ENCODE assay signal across 8 mouse cellular contexts in genomic region chr7:51862097-51862492, GRCm38 (mm10). TPM values are rescaled to one million over a fixed set of nuclear protein-coding genes. Genes with fewer than 3 reads are reported as not detected.
DNase-seq lines count a peak whose midpoint lies in the region; ATAC-seq lines count a peak whose summit lies in the region.

Gene Fancf, minus strand, starts transcription at chr7:51862267.

- peak within 1 kb of the TSS; percentile 99 for H3K27ac ChIP-seq in hindbrain, embryonic 16.5 days (ENCODE audit: low read depth, low read length)
- no peak within 1 kb of the TSS for H3K27ac ChIP-seq in macrophage

- peaks cover 12% of the 10 kb centered on the region for H3K4me1 ChIP-seq in hindbrain, embryonic 16.5 days (ENCODE audit: control insufficient read depth, insufficient read depth, low read depth, low read length)

- peak; percentile 84 for DNase-seq in WW6 (ENCODE audit: low read depth, low spot score)
- DNase-seq in cerebellum, postnatal 4 days (ENCODE audit: low spot score in 2 of 2): peak; percentile 97 to 99
- DNase-seq in gastrocnemius, adult 18-20 months (ENCODE audit: low spot score): peak; percentile 98
- peak; percentile 99 for DNase-seq in left cerebral cortex, adult 18-20 months (ENCODE audit: low spot score in 2 of 2)
- peak; percentile 98 for DNase-seq in right cerebral cortex, adult 18-20 months
- peak; percentile 94 for DNase-seq in urinary bladder, postnatal 10 days (ENCODE audit: low spot score)

- ATAC-seq in hindbrain, embryonic 16.5 days: peak; percentile 99

- under 1% methylated on average over 31 of the region's 43 CpGs for WGBS in hindbrain, embryonic 16.5 days
- WGBS in macrophage (ENCODE audit: missing documents): under 1% methylated on average over 43 of the region's 43 CpGs

- H3K79me2 ChIP-seq in macrophage (ENCODE audit: inconsistent target): no peaks in the 10 kb centered on the region; the same call in 1 of the 2 replicates

- H3K27me3 ChIP-seq in hindbrain, embryonic 16.5 days (replicated peaks; ENCODE audit: control insufficient read depth, insufficient read depth, low read length): no peaks in the 10 kb centered on the region

- no peaks in the 10 kb centered on the region for H3K9me3 ChIP-seq in hindbrain, embryonic 16.5 days (ENCODE audit: control insufficient read depth, low read length)

- no peaks in the 10 kb centered on the region for H3K36me3 ChIP-seq in hindbrain, embryonic 16.5 days (ENCODE audit: control insufficient read depth, insufficient read depth, low read length)
- no peaks in the 10 kb centered on the region for H3K36me3 ChIP-seq in macrophage (ENCODE audit: inconsistent target)

- H3K4me3 ChIP-seq in hindbrain, embryonic 16.5 days (ENCODE audit: low read length): peak within 1 kb of the TSS; percentile 75
- peak within 1 kb of the TSS; percentile 59 for H3K4me3 ChIP-seq in macrophage (ENCODE audit: inconsistent target)

- peak within 1 kb of the TSS; percentile 95 for H3K9ac ChIP-seq in hindbrain, embryonic 16.5 days (ENCODE audit: low read depth, low read length)

- peak within 1 kb of the TSS; percentile 96 for H3K4me2 ChIP-seq in hindbrain, embryonic 16.5 days (ENCODE audit: low read length)

RNA-seq across cellular contexts. Expression of gene Fancf, which starts in this region (rescaled TPM):
- total RNA-seq in gastrocnemius, adult 18-20 months (2021): 1 to 10 TPM; 1.1 to 1.3 TPM
- polyA plus RNA-seq in hindbrain, embryonic 16.5 days (2015; fragmentation: Nextera tagmentation; extraction: Ambion mirVana): 2.5 and 5.6 TPM in 2 replicates
- total RNA-seq in left cerebral cortex, adult 18-20 months (2021): 1 to 10 TPM; 4.2 to 5.3 TPM
- 1 to 10 TPM in 10 of 26 experiments, under 1 TPM in 6, not detected in 10; 0.29 to 3.7 (median 1.2) TPM for total RNA-seq in macrophage (2018; cell fraction: chromatin; rRNA removed)
- total RNA-seq in macrophage (2018; cell fraction: cytosol; rRNA removed): 1 to 10 TPM in 20 of 26 experiments, under 1 TPM in 6; 0.33 to 2.7 (median 1.6) TPM
- 1 to 10 TPM in 13 of 26 experiments, under 1 TPM in 8, not detected in 5; 0.44 to 7.8 (median 1.4) TPM for total RNA-seq in macrophage (2018; cell fraction: nucleus; rRNA removed)
- 1.4 to 4.0 TPM (median 2.2 TPM) in 3 replicates for polyA plus RNA-seq in macrophage (2018)
